Mouse (Mus musculus) lung, postnatal 0 days (tissue): ENCODE measurements at regions not wholly inside any gene's neighbourhood (a gene's known extent, or its start where the extent isn't known, plus 50 kb on each side); places are given as distances from the start of the nearest gene placed in this dataset.

Experiments
- ATAC-seq: fragments of 200-750 bp; cut with Nextera tagmentation; 2 replicates; pipeline ENCODE4 v1.8.0; 2017; ENCODE audit warnings: moderate library complexity
- DNase-seq: peaks from one replicate; pipeline ENCODE4 v3.0.0-alpha.2; 2016; ENCODE audit warnings: low spot score
- H3K27ac ChIP-seq: fragments of 300-500 bp; sonication (generic); 2 replicates; pipeline ENCODE4 v1.5.1; 2014; ENCODE audit warnings: antibody characterized with exemption, mild to moderate bottlenecking, low read length, mixed read lengths
- H3K27me3 ChIP-seq: fragments of 300-500 bp; sonication (generic); replicated peaks from 2 replicates; pipeline ENCODE4 v1.6.1; 2014; ENCODE audit warnings: low read length, mixed read lengths; ENCODE audit not compliant: insufficient read depth
- H3K36me3 ChIP-seq: fragments of 300-500 bp; sonication (generic); 2 replicates; pipeline ENCODE4 v1.6.1; 2014; ENCODE audit warnings: low read length, mixed read lengths; ENCODE audit not compliant: insufficient read depth
- H3K4me1 ChIP-seq: fragments of 300-500 bp; sonication (generic); 2 replicates; pipeline ENCODE4 v1.6.1; 2014; ENCODE audit warnings: antibody characterized with exemption, low read depth, low read length, mixed read lengths; ENCODE audit not compliant: insufficient read depth
- H3K4me2 ChIP-seq: fragments of 300-500 bp; sonication (generic); replicated peaks from 2 replicates; pipeline ENCODE4 v1.6.1; 2014; ENCODE audit warnings: low read depth, mild to moderate bottlenecking, low read length, moderate library complexity, mixed read lengths
- H3K4me3 ChIP-seq: fragments of 300-500 bp; sonication (generic); 2 replicates; pipeline ENCODE4 v1.5.1; 2014; ENCODE audit warnings: low read depth, low read length
- H3K9ac ChIP-seq: fragments of 300-500 bp; sonication (generic); replicated peaks from 2 replicates; pipeline ENCODE4 v1.6.1; 2014; ENCODE audit warnings: low read depth, mild to moderate bottlenecking
- H3K9me3 ChIP-seq: fragments of 300-500 bp; sonication (generic); 2 replicates; pipeline ENCODE4 v1.6.1; 2016; ENCODE audit warnings: low read length, mixed read lengths
- CTCF ChIP-seq: IDR thresholded peaks from 2 replicates; pipeline ENCODE4 v1.5.1; 2016; ENCODE audit warnings: antibody characterized with exemption, mild to moderate bottlenecking
- EP300 ChIP-seq: IDR thresholded peaks from 2 replicates; pipeline ENCODE4 v1.6.1; 2016; ENCODE audit warnings: antibody characterized with exemption, mild to moderate bottlenecking, control low read depth
- WGBS: fragments of 180-500 bp; shearing (Covaris S2); extraction: QIAGEN DNeasy Blood & Tissue Kit; methylation state at CpG from one replicate; pipeline ENCODE4 v1.1.7; 2014; 5-methylcytosine and 5-hydroxymethylcytosine counted together

DNA sequence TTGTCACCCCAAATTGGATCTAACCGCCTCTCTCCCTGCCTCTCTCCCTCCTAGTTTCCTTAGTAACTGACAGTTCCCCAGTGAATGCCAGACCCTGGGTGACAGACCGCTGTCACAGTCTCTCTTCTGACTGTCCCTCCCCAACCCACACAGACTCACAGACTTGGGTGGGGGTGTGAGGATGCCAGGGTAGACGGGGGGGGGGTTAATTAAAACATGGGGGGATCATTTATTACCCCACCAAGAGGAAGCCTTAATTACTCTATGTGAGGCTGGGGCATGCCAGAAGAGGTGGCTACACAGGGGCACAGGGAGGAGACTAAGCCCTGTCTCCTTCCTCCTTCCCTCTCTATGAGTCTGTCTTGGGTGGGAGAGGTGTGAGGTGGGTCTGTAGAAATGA is 261.1 kb upstream of the Gm4791 start:
- Histone ChIP-seq H3K9ac (no peak overlapping the region), H3K9me3 (no peaks in the 10 kb centered on the region), H3K4me2 (no peak overlapping the region), H3K27me3 (no peaks in the 10 kb centered on the region), H3K36me3 (no peaks in the 10 kb centered on the region), H3K4me3 (no peak overlapping the region), H3K4me1 (no peaks in the 10 kb centered on the region), H3K27ac (no peak overlapping the region)
- no peak for DNase-seq
- TF ChIP-seq CTCF = no peak
- TF ChIP-seq EP300 = no peak
- 57% methylated on average over 3 of the region's 3 CpGs for WGBS
- ATAC-seq = no peak

DNA sequence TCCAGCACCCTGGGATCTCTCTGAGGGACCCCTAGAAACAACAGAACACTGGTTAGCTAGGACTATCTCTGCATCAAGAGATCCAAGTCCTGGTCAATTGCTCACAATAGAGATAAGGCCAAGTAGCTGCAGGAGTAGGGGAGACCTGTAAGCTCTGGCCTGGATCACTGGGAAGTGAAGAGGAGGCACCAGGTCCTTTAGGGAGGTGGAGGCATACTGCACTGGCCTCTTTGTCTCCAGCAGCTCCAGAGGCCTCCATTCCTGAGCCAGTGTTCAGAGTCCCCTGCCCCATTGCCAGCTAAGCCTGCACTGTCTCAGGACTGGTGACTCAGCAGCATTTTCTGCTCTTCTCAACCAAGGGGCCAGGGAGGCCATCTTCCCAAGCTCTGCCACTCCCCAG is 262.3 kb upstream of the Gm4791 start:
- no peak overlapping the region for H3K4me2 ChIP-seq
- H3K27me3 ChIP-seq = no peaks in the 10 kb centered on the region
- no peaks in the 10 kb centered on the region for H3K9me3 ChIP-seq
- no peak overlapping the region for H3K9ac ChIP-seq
- no peak for DNase-seq
- H3K4me1 ChIP-seq = no peaks in the 10 kb centered on the region
- H3K36me3 ChIP-seq = no peaks in the 10 kb centered on the region
- H3K4me3 ChIP-seq = no peak overlapping the region
- ATAC-seq = no peak
- H3K27ac ChIP-seq = no peak overlapping the region
- TF ChIP-seq CTCF (no peak), EP300 (no peak)

DNA sequence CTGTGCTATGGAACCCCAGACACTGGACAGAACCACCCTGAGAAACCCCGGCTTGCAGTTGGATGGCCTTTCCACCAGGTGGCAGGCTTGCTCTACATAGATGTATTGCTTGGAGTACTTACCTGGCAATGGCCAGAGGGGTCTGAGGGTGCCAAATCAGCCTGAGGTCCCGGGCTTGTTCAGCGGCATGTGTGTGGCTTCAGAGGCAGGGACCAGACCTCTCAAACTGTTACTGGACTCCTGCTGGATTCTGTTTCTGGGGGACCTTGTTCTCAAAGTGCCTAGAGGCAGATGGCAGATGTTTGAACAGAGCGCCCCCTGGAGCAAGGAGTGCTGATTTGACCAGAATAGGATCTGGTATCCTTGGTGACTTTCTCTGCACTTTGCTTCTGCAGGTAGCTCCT is 262.9 kb upstream of the Gm4791 start:
- H3K36me3 ChIP-seq = no peaks in the 10 kb centered on the region
- DNase-seq (peak; percentile 74), ATAC-seq (peak; percentile 43)
- 6% methylated on average over 4 of the region's 4 CpGs for WGBS
- TF ChIP-seq CTCF = peak; percentile 89
- no peak for TF ChIP-seq EP300
- H3K4me2 ChIP-seq = no peak overlapping the region
- no peak overlapping the region for H3K4me3 ChIP-seq
- H3K9me3 ChIP-seq = no peaks in the 10 kb centered on the region
- H3K27ac ChIP-seq = no peak overlapping the region
- no peak overlapping the region for H3K9ac ChIP-seq
- no peaks in the 10 kb centered on the region for H3K4me1 ChIP-seq
- no peaks in the 10 kb centered on the region for H3K27me3 ChIP-seq

DNA sequence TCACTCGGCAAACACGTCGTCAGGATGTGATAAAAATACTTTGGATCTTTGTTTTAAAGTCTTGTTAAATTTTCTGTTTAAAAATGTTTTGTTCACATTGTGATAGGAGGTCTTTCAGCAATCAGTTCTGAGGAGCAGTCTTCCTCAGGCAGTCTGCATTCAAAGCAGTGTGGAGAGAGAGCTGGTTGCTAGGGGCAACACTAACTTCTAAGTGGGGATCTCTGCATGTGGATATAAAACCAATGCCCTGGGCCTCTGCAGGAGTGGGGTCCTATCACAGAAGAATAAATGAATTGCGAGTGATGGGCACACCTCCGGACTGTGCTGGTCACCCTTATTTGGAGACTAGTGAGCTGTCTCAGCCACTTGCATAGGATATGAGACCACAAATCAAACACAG is 270.1 kb upstream of the Gm4791 start:
- Histone ChIP-seq H3K27me3 (no peaks in the 10 kb centered on the region), H3K36me3 (no peaks in the 10 kb centered on the region), H3K4me3 (no peak overlapping the region), H3K27ac (no peak overlapping the region), H3K9ac (no peak overlapping the region), H3K4me1 (no peaks in the 10 kb centered on the region), H3K4me2 (no peak overlapping the region), H3K9me3 (no peaks in the 10 kb centered on the region)
- ATAC-seq = no peak
- 31% methylated on average over 5 of the region's 5 CpGs for WGBS
- no peak for DNase-seq
- TF ChIP-seq CTCF = no peak
- no peak for TF ChIP-seq EP300

DNA sequence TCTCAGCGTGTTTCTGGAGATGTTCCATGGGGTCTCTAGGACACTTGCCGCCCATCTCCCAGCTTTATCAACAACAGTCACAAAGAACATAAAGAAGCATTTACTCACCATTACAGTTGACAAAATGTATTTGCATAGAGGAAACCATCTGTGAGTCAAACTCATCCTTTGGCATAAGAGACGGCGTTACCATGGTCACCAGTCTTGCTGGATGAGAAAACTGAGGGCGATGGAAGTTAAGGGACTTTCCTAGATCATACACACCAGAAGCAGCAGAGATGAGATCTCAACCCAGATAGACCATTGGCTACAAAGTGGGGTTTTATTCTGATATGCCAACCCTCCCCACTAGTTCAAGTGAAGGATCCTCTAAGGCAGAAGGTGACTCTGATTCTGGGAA is 274.3 kb upstream of the Gm4791 start:
- DNase-seq (no peak), ATAC-seq (no peak)
- WGBS = 89% methylated on average over 5 of the region's 5 CpGs
- TF ChIP-seq EP300 (no peak), CTCF (no peak)
- no peak overlapping the region for H3K27ac ChIP-seq
- no peaks in the 10 kb centered on the region for H3K9me3 ChIP-seq
- no peak overlapping the region for H3K4me3 ChIP-seq
- H3K4me2 ChIP-seq = no peak overlapping the region
- H3K4me1 ChIP-seq = no peaks in the 10 kb centered on the region
- no peaks in the 10 kb centered on the region for H3K27me3 ChIP-seq
- no peaks in the 10 kb centered on the region for H3K36me3 ChIP-seq
- no peak overlapping the region for H3K9ac ChIP-seq

DNA sequence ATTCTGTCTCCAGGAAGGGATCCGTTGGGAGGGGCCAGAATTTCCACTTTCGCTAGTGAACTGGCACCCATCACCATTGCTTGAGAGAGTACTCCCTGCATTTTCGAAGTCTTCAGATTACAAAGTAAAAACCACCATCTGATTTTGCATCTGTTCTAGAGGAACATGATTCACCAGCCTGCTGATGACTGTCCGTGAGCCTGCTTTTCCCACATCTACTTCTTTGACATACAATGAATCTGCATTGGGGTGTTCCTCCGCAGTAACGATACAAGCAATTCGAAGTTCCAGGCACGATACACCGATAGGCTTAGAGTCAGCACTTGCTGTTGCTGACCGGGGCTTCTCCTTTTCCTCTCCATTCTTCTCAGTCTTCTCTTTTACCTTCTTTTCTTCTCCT is 285.1 kb upstream of the Gm4791 start:
- Histone ChIP-seq H3K9ac (no peak overlapping the region), H3K36me3 (no peaks in the 10 kb centered on the region), H3K4me2 (no peak overlapping the region), H3K9me3 (no peaks in the 10 kb centered on the region), H3K4me3 (no peak overlapping the region), H3K27ac (no peak overlapping the region), H3K27me3 (no peaks in the 10 kb centered on the region), H3K4me1 (no peaks in the 10 kb centered on the region)
- DNase-seq = no peak
- 88% methylated on average over 10 of the region's 10 CpGs for WGBS
- TF ChIP-seq CTCF = no peak
- no peak for TF ChIP-seq EP300
- ATAC-seq = no peak

DNA sequence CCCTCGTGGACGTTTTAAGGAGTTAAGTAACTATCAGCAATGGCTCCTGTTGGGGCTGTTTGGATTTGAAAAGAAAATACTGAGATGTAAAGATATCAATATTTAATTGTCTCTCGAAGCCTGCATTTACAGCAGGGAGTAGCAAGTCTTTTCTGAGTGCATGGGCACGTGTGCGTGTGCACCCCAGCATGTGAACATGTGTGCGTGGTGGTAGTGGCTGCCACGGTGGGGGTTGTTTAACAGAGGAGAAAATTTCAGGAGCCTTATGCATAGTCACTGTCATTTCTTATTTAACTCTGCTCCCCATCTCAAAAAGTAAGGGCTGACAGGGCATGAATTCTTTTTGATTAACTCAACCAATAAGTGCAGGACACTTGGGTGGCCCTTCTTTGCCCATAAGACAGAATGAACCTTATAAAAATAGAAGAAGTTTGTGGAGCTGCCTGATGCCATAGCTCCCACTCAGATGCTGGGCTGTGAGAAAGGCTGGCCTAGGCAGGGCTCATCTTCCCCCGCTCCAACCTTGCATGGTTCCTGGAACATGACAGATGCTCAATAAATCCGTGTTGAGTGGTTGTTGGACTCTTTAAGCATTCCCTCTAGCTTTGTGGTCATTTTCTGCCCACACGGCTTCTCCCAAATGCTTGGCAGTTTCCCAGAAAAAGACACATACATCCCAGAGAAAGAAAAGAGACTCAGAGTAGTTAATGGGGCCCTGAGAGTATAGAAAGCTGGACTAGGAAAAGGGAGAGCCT is 294.2 kb upstream of the Gm4791 start:
- Histone ChIP-seq H3K9me3 (no peaks in the 10 kb centered on the region), H3K27me3 (no peaks in the 10 kb centered on the region), H3K4me2 (no peak overlapping the region), H3K4me1 (no peaks in the 10 kb centered on the region), H3K9ac (no peak overlapping the region), H3K36me3 (no peaks in the 10 kb centered on the region), H3K27ac (no peak overlapping the region), H3K4me3 (no peak overlapping the region)
- ATAC-seq = no peak
- 62% methylated on average over 10 of the region's 10 CpGs for WGBS
- TF ChIP-seq EP300 (no peak), CTCF (no peak)
- DNase-seq = no peak
